Mouse (Mus musculus): ENCODE measurements around the gene Adprh. TPM values are rescaled to one million over a fixed set of nuclear protein-coding genes. Genes with fewer than 3 reads are reported as not detected.

Adprh gene
- polyA plus RNA-seq, 1 experiment from 2014 or later, result 159 TPM

DNA sequence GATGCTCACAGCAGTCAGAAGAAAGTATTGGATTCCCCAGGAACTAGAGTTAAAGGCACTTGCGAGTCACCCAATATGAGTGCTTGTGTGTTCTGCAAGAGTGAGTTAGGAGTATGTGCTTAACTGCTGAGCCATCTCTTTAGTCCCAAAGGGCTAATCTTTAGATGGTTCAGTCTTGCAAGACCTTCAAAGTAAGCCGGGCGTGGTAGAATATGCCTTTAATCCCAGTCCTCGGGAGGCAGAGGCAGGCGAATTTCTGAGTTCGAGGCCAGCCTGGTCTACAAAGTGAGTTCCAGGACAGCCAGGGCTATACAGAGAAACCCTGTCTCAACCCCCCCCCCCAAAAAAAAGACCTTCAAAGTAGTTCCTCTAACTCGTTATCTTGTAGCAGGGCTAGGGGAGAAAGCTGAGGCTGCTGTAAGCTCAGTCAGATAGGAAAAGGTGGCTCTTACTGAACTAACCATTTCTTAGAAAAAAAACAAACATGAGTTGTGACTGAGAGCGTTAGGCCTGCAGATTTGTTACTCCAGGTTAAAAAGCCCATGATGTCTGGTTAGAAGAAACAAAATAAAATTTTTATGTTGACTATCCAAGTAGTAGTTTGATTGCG is 22.3 kb upstream of the Adprh start:
- Histone ChIP-seq H3K9me3 (replicated peaks) (no peaks in the 10 kb centered on the region), H3K36me3 (no peaks in the 10 kb centered on the region), H3K27me3 (ENCODE audit: low read depth, poor library complexity, severe bottlenecking) (0 out of 2 replicates have a peak, but pooled peaks cover 3% of the 10 kb centered on the region), H3K4me1 (peaks cover 11% of the 10 kb centered on the region), H3K4me3 (no peak overlapping the region), H3K27ac (no peak overlapping the region)
- 87% methylated on average over 9 of the region's 9 CpGs for WGBS
- DNase-seq (ENCODE audit: low spot score), result no peak

DNA sequence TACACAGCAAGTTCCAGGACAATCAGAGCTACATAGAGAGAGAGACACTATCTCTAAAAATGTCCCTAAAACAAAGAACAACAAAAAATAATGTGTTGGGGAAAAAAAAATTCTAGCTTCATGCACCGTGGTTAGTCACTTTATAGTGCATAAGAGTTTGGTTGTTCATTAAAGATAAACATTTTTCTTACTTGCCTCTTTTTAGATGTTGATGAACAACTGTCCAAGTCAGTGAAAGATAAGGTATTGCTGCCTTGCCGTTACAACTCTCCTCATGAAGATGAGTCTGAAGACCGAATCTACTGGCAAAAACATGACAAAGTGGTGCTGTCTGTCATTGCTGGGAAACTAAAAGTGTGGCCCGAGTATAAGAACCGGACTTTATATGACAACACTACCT is 21.2 kb upstream of the Adprh start:
- H3K27me3 ChIP-seq (ENCODE audit: low read depth, poor library complexity, severe bottlenecking), result 0 out of 2 replicates have a peak, but pooled peaks cover 3% of the 10 kb centered on the region
- H3K36me3 ChIP-seq, result no peaks in the 10 kb centered on the region
- whole genome bisulfite sequencing, result 94% methylated on average over 5 of the region's 5 CpGs
- H3K4me3 ChIP-seq, result no peak overlapping the region
- H3K9me3 ChIP-seq (replicated peaks), result no peaks in the 10 kb centered on the region
- no peak overlapping the region for H3K27ac ChIP-seq
- DNase-seq (ENCODE audit: low spot score), result no peak
- peaks cover 11% of the 10 kb centered on the region for H3K4me1 ChIP-seq

- DNase-seq (ENCODE audit: low spot score), result no peak
- no peaks in the 10 kb centered on the region for H3K27me3 ChIP-seq (ENCODE audit: low read depth, poor library complexity, severe bottlenecking)
- 91% methylated on average over 5 of the region's 5 CpGs for WGBS
- H3K4me1 ChIP-seq, result peaks cover 11% of the 10 kb centered on the region
- no peaks in the 10 kb centered on the region for H3K36me3 ChIP-seq
- H3K4me3 ChIP-seq, result no peak overlapping the region
- H3K27ac ChIP-seq, result no peak overlapping the region
- H3K9me3 ChIP-seq (replicated peaks), result no peaks in the 10 kb centered on the region
Observed at GRCm38 (mm10) chr16:38472507-38472873, 20.0 kb upstream of the Adprh start.

- 85% methylated on average over 11 of the region's 11 CpGs for WGBS
- no peak overlapping the region for H3K27ac ChIP-seq
- no peak overlapping the region for H3K4me3 ChIP-seq
- H3K4me1 ChIP-seq, result peaks cover 8% of the 10 kb centered on the region
- DNase-seq (ENCODE audit: low spot score), result no peak
- H3K9me3 ChIP-seq (replicated peaks), result no peaks in the 10 kb centered on the region
- no peaks in the 10 kb centered on the region for H3K36me3 ChIP-seq
- no peaks in the 10 kb centered on the region for H3K27me3 ChIP-seq (ENCODE audit: low read depth, poor library complexity, severe bottlenecking)
Observed at GRCm38 (mm10) chr16:38471697-38472506, 19.4 kb upstream of the Adprh start.

- no peaks in the 10 kb centered on the region for H3K4me1 ChIP-seq
- H3K36me3 ChIP-seq, result no peaks in the 10 kb centered on the region
- 76% methylated on average over 8 of the region's 8 CpGs for WGBS
- H3K9me3 ChIP-seq (replicated peaks), result no peaks in the 10 kb centered on the region
- no peak overlapping the region for H3K4me3 ChIP-seq
- H3K27me3 ChIP-seq (ENCODE audit: low read depth, poor library complexity, severe bottlenecking), result no peaks in the 10 kb centered on the region
- DNase-seq (ENCODE audit: low spot score), result no peak
- H3K27ac ChIP-seq, result no peak overlapping the region
Observed at GRCm38 (mm10) chr16:38469437-38469836, 16.9 kb upstream of the Adprh start.

DNA sequence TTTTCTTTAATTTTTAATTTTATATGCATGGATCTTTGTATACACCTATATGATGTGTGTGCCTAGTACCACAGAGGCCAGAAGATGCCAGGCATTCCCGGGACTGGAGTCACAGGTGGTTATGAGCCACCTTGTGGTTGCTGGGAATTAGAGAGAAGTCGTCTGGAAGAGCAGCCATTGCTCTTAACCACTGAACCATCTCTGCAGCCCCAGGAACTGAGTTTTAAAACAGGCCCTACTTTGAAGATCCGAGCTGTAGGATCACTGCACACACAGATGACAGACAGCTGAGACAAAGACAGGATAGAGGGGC is 16.2 kb upstream of the Adprh start:
- DNase-seq (ENCODE audit: low spot score), result no peak
- WGBS, result 45% methylated on average over 3 of the region's 3 CpGs
- no peaks in the 10 kb centered on the region for H3K9me3 ChIP-seq (replicated peaks)

GRCm38 (mm10) chr16:38467917-38468705 is 15.6 kb upstream of the Adprh start:
- H3K4me3 ChIP-seq, result no peak overlapping the region
- H3K27me3 ChIP-seq (ENCODE audit: low read depth, poor library complexity, severe bottlenecking), result no peaks in the 10 kb centered on the region
- no peaks in the 10 kb centered on the region for H3K9me3 ChIP-seq (replicated peaks)
- DNase-seq (ENCODE audit: low spot score), result no peak
- H3K4me1 ChIP-seq, result no peaks in the 10 kb centered on the region
- no peak overlapping the region for H3K27ac ChIP-seq
- WGBS, result 82% methylated on average over 8 of the region's 8 CpGs
- H3K36me3 ChIP-seq, result no peaks in the 10 kb centered on the region

More for the DNA sequence above, 16.2 kb upstream of the Adprh start:
- Histone ChIP-seq H3K36me3 (no peaks in the 10 kb centered on the region), H3K4me1 (no peaks in the 10 kb centered on the region), H3K27me3 (ENCODE audit: low read depth, poor library complexity, severe bottlenecking) (no peaks in the 10 kb centered on the region), H3K27ac (no peak overlapping the region), H3K4me3 (no peak overlapping the region)

GRCm38 (mm10) chr16:38467091-38467916 is 14.8 kb upstream of the Adprh start:
- Histone ChIP-seq H3K4me1 (no peaks in the 10 kb centered on the region), H3K27ac (no peak overlapping the region), H3K4me3 (no peak overlapping the region), H3K36me3 (no peaks in the 10 kb centered on the region), H3K27me3 (ENCODE audit: low read depth, poor library complexity, severe bottlenecking) (no peaks in the 10 kb centered on the region), H3K9me3 (replicated peaks) (no peaks in the 10 kb centered on the region)
- DNase-seq (ENCODE audit: low spot score), result no peak
- WGBS, result 91% methylated on average over 13 of the region's 13 CpGs

- 83% methylated on average over 4 of the region's 4 CpGs for WGBS
- DNase-seq (ENCODE audit: low spot score), result no peak
- no peaks in the 10 kb centered on the region for H3K27me3 ChIP-seq (ENCODE audit: low read depth, poor library complexity, severe bottlenecking)
- H3K4me3 ChIP-seq, result no peak overlapping the region
- no peak overlapping the region for H3K27ac ChIP-seq
- H3K36me3 ChIP-seq, result no peaks in the 10 kb centered on the region
- no peaks in the 10 kb centered on the region for H3K9me3 ChIP-seq (replicated peaks)
- no peaks in the 10 kb centered on the region for H3K4me1 ChIP-seq
Observed at GRCm38 (mm10) chr16:38466089-38466488, 13.6 kb upstream of the Adprh start.

DNA sequence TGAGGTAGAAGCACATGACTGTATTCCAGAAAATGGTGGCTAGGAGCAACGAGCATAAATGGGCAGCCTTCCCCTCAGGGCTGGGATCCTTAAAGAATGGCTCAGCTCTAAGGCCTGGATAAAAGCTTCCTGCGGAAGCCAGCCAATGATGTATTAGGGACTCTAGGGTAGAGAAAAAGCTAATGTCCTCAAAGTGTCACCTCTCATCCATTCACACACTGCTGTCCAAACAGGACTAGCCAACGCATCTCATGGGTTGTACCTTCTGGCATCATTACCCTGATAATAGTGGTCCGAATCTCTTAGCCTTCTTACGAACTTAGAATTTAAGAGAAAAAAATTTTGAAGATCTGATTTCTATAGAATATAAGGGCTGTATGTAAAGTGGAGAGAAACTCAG is 10.8 kb upstream of the Adprh start:
- no peaks in the 10 kb centered on the region for H3K4me1 ChIP-seq
- 87% methylated on average over 5 of the region's 5 CpGs for WGBS

GRCm38 (mm10) chr16:38462161-38462560 is 9.7 kb upstream of the Adprh start:
- DNase-seq (ENCODE audit: low spot score), result no peak
- no peak overlapping the region for H3K4me3 ChIP-seq
- H3K9me3 ChIP-seq (replicated peaks), result no peaks in the 10 kb centered on the region
- 87% methylated on average over 7 of the region's 7 CpGs for WGBS
- H3K27me3 ChIP-seq (ENCODE audit: low read depth, poor library complexity, severe bottlenecking), result no peaks in the 10 kb centered on the region
- H3K27ac ChIP-seq, result no peak overlapping the region
- H3K4me1 ChIP-seq, result 0 out of 2 replicates have a peak, but pooled peaks cover under 1% of the 10 kb centered on the region
- no peaks in the 10 kb centered on the region for H3K36me3 ChIP-seq

More for the DNA sequence above, 10.8 kb upstream of the Adprh start:
- Histone ChIP-seq H3K4me3 (no peak overlapping the region), H3K27me3 (ENCODE audit: low read depth, poor library complexity, severe bottlenecking) (no peaks in the 10 kb centered on the region), H3K9me3 (replicated peaks) (no peaks in the 10 kb centered on the region), H3K36me3 (no peaks in the 10 kb centered on the region), H3K27ac (no peak overlapping the region)
- DNase-seq (ENCODE audit: low spot score), result no peak

DNA sequence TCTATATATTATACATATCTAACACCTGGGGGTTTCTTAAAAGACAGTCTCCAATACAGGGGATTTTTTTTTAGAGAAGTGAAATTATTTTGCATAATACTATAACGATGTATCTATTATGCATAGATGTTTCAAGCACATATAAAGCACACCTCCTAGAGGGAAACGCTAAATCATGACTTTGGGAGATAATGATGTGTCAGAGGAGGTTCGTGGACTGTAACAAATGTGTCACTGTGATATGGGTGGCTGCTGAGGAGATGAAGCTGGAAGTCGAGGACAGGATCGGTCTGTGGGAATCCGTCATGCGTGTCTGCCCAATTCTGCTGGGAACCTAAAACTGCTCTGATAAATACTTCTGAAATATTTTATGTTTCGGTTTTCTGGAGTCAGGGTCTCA is 9.2 kb upstream of the Adprh start:
- Histone ChIP-seq H3K4me3 (no peak overlapping the region), H3K27ac (no peak overlapping the region), H3K9me3 (replicated peaks) (no peaks in the 10 kb centered on the region), H3K4me1 (0 out of 2 replicates have a peak, but pooled peaks cover 5% of the 10 kb centered on the region), H3K36me3 (no peaks in the 10 kb centered on the region), H3K27me3 (ENCODE audit: low read depth, poor library complexity, severe bottlenecking) (no peaks in the 10 kb centered on the region)
- 89% methylated on average over 8 of the region's 8 CpGs for WGBS
- no peak for DNase-seq (ENCODE audit: low spot score)
